Mouse (Mus musculus) mature B cell (primary cell): ENCODE results near the gene Cntnap1.

Experiments
- in situ Hi-C: fragments of 300-500 bp; cut with MboI; formaldehyde crosslinking; loops from 2 replicates; pipeline ENCODE4 v1.14.3; 2019

Cntnap1 gene

DNA sequence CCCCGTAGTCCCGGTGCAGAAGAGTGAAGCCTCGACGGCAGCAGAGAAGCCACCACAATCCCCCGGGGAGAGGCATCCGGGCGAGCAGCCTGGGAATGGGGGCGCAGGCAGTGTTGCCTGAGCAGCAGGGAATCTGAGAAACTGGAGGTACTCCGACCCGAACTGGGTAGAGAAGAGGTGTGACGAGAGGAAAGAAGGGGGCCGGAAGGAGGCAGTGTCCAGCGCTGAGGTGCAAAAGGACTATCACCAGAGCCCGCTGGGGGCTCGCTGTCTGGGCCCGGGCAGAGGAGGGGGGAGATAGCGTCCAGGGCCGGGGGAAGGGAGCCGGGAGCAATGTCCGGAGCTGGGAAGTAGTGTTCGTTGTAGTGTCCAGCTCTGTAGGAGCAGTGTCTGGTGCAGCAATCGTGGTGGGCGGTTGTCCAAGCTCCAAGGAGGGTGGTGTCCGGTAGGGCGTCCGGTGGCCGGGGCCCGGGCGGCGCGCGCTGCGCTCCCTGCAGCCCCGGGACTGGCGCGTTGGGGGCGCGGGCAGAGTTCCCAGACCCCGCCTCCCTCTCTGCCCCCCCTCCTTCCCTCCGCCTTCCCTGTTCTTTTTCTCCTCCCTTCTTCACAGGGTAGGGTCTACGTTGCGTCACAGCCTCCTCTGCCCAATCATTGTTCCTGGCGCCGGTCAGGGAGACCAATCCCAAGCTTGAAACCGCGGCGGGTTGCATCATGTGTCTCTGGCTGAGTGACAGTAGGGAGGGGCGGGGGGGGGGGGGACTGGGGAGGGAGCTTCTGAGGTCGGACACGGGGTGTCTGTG lies 688 bp downstream of the Cntnap1 start, which contains the start of gene Plekhh3:
TSS of gene Plekhh3 (minus strand) at position 541 of the 800 bp plus-strand sequence.
- in situ Hi-C loops = no loop called here

DNA sequence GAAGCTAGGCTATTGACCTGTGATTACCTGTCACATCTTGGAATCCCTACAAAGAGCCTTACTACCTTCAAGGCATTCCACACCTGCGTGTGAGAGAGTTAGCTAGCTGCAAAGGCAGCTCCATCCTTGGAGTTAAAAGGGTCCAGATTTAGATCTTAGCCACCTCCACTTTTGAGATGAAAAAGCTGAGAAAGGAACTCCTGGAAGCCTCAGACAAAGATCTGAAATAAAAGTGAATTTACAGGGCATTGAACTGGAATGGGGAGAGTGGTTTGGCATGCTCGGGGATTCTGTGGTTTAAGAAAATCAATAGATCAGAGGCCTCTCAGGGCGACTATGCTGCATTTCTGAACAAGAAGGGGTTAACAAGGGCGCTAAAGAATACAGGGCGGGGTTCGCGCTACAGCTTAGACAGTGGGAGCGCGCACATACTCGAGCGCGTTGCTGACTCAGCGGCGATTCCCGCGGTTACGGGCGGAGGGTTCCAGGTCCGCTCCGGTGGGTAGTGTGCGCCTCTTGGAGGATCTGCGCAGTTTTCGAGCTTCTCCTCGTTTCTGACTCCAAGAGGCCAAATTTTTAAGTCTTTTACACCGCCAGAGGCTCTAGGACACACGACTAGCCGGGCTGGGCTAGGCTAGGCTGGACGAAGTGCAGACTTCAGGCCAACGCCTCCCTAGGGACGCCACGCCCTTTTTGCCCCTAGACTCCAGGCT lies 1.6 kb downstream of the Cntnap1 start:
- in situ Hi-C loops = no loop called here

GRCm38 (mm10) chr11:101172434-101172815 lies 2.1 kb downstream of the Cntnap1 start:
- in situ Hi-C loops = no loop called here

DNA sequence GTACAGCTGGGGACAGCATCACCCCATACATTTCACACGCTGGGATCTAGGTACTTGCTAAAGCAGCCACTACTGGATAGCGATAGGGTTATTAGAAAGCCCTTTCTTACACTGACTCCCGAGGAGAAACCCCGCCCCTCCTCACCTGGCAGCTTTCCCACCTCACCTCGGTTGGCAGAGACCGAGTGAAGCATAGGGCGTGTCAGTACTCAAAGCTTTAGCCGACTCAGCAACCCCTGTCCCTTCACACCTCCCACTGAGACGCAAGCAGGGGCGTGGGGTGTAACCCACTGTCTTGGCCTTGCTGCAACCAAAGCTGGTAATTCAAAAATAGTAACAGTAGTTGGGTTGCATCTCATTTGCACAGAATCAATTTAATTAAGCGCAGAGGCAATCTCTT lies 2.8 kb downstream of the Cntnap1 start:
- in situ Hi-C loops = no loop called here

- in situ Hi-C loops = no loop called here
Observed at GRCm38 (mm10) chr11:101173631-101174388, 3.5 kb downstream of the Cntnap1 start.

- in situ Hi-C loops = no loop called here
Observed at GRCm38 (mm10) chr11:101174389-101174745, 4.0 kb downstream of the Cntnap1 start.

GRCm38 (mm10) chr11:101174851-101175628 lies 4.7 kb downstream of the Cntnap1 start, which contains the start of gene Ccr10:
Gene Ccr10 (minus strand): TSS chr11:101175443.
- in situ Hi-C loops = no loop called here

- in situ Hi-C loops = no loop called here
Observed at GRCm38 (mm10) chr11:101175636-101176116, 5.4 kb downstream of the Cntnap1 start.

DNA sequence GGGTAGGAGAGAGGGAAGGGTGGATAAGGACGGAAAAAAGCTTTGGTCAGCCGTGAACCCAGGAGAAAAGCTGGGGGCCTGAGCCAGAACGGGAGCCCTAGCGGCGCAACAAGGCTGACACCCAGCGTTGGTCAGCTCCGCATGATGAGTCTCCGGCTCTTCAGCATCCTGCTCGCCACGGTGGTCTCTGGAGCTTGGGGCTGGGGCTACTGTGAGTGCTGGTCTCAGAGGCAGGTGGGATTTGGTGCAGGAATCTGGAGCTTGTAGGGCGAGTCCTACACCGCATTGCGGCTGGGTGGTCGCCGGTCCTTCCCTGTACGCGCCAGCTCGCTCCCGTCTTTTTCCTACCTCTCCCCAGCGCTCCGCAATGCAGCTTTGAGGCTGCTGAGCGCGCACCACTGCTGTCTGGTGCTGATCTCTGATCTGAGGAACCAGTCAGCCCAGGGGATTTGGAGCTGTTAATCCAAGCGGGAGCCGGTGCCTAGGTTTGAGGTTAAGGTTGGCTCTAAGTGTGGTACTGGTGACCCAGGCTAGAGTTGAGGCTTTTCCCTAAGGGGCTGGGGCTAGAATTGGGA lies 5.9 kb downstream of the Cntnap1 start:
- in situ Hi-C loops = no loop called here

DNA sequence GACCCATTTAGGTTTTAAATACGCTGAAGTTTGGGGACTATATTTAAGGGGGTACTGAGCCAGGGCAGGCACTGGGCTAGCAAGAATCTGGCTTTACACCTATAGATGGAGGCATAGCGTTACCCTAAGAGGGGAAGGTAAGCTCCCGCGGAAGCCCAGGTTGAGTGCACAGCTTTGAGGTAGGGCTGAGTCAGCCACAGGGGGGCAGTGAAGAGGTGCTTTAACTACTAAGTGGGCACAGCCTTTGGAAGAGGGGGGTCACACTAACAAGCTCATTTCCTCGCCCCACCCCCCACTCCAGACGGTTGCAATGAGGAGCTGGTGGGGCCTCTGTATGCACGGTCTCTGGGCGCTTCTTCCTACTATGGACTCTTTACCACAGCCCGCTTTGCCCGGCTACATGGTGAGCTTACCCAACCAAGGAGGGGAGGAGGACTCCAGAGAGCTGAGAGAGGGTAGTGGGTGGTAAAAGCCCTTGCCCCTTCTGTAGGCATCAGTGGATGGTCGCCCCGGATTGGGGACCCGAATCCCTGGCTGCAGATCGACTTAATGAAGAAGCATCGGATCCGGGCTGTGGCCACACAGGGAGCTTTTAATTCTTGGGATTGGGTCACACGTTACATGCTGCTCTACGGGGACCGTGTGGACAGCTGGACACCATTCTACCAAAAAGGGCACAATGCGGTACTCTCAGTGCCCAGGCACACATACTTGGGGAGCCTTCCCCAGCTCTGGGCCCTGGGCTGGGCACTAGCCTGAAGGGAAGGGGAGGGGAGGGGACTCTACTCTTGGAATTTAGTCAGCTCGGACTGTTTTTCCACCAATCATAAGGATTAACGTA lies 6.8 kb downstream of the Cntnap1 start:
- in situ Hi-C loops = no loop called here

GRCm38 (mm10) chr11:101178061-101179058 lies 8.0 kb downstream of the Cntnap1 start:
- in situ Hi-C loops = no loop called here

DNA sequence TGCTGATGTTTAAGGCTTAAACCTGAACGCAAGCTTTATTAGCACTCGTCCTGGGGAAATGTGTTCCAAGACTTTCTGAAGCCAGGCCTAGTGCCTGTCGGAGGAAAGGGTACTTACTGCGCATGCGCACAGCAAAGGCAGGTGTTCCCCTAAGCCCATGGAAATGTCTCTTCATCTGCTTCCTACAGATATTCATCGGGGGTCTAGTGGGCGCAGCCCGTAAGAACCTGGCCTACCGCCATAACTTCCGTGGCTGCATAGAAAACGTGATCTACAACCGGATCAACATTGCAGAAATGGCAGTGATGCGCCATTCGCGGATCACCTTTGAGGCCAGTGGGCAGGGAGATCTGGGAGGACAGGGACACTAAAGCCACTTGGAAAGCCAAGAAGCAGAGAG lies 9.0 kb downstream of the Cntnap1 start:
- in situ Hi-C loops = no loop called here

DNA sequence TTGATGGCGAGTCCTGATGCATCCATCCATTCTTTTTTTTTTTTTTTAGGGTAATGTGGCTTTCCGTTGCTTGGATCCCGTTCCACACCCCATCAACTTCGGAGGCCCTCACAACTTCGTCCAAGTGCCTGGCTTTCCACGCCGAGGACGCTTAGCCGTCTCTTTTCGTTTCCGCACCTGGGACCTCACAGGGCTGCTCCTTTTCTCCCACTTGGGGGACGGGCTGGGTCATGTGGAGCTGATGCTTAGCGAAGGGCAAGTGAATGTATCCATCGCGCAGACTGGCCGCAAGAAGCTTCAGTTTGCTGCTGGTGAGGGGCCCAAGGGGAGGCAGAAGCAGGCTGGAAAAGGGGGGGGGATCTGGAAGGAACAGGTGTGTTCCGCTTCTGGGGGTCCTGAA lies 9.9 kb downstream of the Cntnap1 start:
- in situ Hi-C loops = no loop called here

DNA sequence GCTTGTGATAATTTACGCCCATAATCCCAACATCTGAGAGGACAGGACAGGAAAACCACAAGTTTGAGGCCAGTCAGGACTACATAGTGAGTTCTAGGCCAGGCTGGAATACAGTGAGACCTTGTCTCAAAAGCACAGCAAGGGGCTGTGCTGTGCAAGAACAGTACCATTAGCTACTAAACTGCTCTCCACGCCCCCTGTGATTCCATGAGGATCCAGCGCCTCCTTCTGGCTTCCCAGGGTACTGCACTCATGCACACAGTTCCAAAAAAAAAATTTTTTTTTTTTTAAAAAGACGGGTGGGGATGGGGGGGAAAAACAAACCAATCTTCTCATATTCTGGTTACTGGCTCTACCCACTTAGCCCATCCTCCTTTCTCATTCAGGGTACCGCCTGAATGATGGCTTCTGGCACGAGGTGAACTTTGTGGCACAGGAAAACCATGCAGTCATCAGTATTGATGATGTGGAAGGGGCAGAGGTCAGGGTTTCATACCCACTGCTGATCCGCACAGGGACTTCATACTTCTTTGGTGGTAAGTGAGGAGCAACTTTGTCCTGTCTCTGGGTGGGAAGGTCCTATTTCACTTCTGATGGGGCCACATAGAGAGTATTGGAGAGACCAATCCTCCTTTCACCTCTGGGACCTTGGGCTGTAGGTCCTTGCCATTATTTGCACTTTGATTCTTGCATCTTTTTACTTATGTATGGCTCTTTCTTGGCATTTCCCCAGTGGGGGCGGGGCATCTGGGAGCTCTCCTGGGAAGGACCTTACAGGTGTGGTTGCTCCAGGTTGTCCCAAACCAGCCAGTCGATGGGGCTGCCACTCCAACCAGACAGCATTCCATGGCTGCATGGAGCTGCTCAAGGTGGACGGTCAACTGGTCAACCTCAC lies 10.8 kb downstream of the Cntnap1 start:
- in situ Hi-C loops = no loop called here

DNA sequence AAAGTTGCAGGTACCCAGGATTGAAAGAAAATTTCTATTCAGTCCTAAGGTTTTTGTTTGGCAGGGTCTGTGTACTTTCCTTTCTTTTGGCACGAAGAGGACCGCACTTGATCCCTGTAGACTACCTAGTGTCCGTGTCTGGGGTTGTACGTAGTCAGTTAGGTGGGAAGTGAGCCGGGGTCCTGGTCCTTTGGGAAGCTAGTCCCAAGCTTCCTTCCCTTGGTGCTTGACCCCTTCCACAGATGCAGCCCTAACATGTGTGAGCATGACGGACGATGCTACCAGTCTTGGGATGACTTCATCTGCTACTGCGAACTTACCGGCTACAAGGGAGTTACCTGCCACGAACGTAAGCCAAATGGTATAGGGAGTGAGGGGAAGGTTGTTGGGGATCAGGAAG lies 11.6 kb downstream of the Cntnap1 start:
- in situ Hi-C loops = no loop called here

DNA sequence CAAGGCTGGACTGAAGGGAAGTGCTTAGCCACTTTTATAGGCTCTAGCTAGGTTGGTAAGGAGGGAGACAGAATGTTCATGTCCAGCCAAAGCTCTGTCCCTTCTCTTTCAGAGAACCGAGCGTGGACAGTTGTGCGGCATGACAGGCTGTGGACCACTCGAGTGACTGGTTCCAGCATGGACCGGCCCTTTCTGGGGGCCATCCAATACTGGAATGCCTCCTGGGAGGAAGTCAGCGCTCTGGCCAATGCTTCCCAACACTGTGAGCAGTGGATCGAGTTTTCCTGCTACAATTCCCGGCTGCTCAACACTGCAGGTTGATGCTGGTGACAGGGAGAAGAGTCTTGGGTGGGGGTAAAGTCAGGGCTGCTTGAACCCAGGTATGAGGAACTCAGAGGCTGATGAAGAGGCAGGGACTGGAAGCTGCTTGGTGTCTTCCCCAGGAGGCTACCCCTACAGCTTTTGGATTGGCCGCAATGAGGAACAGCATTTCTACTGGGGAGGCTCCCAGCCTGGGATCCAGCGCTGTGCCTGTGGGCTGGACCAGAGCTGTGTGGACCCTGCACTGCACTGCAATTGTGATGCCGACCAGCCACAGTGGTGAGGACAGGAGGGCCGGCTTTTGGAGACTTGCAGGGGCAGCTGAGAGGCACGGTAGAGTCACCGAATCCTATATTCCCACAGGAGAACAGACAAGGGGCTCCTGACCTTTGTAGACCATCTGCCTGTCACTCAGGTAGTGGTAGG lies 12.6 kb downstream of the Cntnap1 start:
- in situ Hi-C loops = no loop called here

DNA sequence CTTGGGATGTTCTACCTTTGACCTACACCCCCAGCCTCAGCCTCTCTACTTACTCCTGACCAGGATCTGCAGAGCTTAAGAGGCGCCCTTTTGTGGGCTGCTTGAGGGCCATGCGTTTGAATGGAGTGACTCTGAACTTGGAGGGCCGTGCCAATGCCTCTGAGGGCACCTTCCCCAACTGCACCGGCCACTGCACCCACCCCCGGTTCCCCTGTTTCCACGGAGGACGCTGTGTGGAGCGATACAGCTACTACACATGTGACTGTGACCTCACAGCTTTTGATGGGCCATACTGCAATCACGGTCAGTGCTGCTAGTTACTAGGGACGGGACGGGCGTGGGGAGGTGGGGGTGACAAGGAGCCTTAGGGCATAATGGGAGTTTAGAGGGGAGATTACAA lies 14.7 kb downstream of the Cntnap1 start:
- in situ Hi-C loops = no loop called here
